Mouse (Mus musculus): ENCODE measurements around the gene Mbnl3. TPM values are rescaled to one million over a fixed set of nuclear protein-coding genes. Genes with fewer than 3 reads are reported as not detected.

Gene Mbnl3
- polyA plus RNA-seq, 1 experiment from 2014 or later, result 8.1 TPM

DNA sequence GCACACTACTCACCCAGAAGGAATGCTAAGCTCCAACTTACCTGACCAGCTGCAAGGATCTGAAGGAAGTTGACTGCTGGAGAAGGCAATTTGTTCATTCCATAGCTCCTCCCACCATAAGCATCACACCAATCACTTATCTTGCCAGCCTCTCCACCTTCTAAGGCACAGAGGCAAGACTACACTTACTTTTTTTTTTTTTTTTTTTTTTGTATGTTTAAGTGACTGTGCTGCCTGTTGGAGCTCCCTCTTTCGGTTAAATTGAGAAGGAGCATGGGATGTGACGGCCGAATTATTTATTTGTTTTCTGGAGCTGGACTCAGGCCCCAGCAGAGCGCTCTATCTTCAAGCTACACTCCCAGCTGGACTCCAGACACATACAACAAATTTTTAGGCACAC is 60.0 kb downstream of the Mbnl3 start:
- no peaks in the 10 kb centered on the region for H3K36me3 ChIP-seq
- H3K4me1 ChIP-seq, result no peaks in the 10 kb centered on the region
- H3K4me3 ChIP-seq (replicated peaks), result no peak overlapping the region
- no peaks in the 10 kb centered on the region for H3K9me3 ChIP-seq (replicated peaks)
- whole genome bisulfite sequencing, result 31% methylated on average over 4 of the region's 4 CpGs
- H3K27me3 ChIP-seq, result peaks cover 15% of the 10 kb centered on the region; the same call in 1 of the 2 replicates
- H3K27ac ChIP-seq, result no peak overlapping the region
- H3K4me2 ChIP-seq, result no peak overlapping the region
- no peak overlapping the region for H3K9ac ChIP-seq
- no peak for ATAC-seq (replicated peaks; ENCODE audit: low FRiP score)

- no peak overlapping the region for H3K4me3 ChIP-seq (replicated peaks)
- no peak for ATAC-seq (replicated peaks; ENCODE audit: low FRiP score)
- no peak overlapping the region for H3K27ac ChIP-seq
- no peaks in the 10 kb centered on the region for H3K36me3 ChIP-seq
- H3K4me2 ChIP-seq, result no peak overlapping the region
- H3K4me1 ChIP-seq, result no peaks in the 10 kb centered on the region
- H3K27me3 ChIP-seq, result peaks cover 11% of the 10 kb centered on the region; the same call in 1 of the 2 replicates
- WGBS, result 63% methylated on average over 3 of the region's 3 CpGs
- no peaks in the 10 kb centered on the region for H3K9me3 ChIP-seq (replicated peaks)
- H3K9ac ChIP-seq, result no peak overlapping the region
Measured at GRCm38 (mm10) chrX:51140055-51140454, 66.3 kb downstream of the Mbnl3 start.

GRCm38 (mm10) chrX:51131325-51131724 is 75.0 kb downstream of the Mbnl3 start:
- no peak for ATAC-seq (replicated peaks; ENCODE audit: low FRiP score)
- Histone ChIP-seq H3K4me1 (no peaks in the 10 kb centered on the region), H3K4me3 (replicated peaks) (no peak overlapping the region), H3K27me3 (peaks cover 6% of the 10 kb centered on the region; the same call in 1 of the 2 replicates), H3K9ac (no peak overlapping the region), H3K4me2 (no peak overlapping the region), H3K36me3 (no peaks in the 10 kb centered on the region), H3K9me3 (replicated peaks) (no peaks in the 10 kb centered on the region), H3K27ac (no peak overlapping the region)
- 85% methylated on average over 3 of the region's 3 CpGs for WGBS

- Histone ChIP-seq H3K9ac (no peak overlapping the region), H3K4me3 (replicated peaks) (no peak overlapping the region), H3K4me1 (no peaks in the 10 kb centered on the region), H3K27ac (no peak overlapping the region), H3K4me2 (no peak overlapping the region), H3K9me3 (replicated peaks) (no peaks in the 10 kb centered on the region), H3K36me3 (no peaks in the 10 kb centered on the region), H3K27me3 (no peaks in the 10 kb centered on the region)
- WGBS, result 68% methylated on average over 4 of the region's 4 CpGs
- ATAC-seq (replicated peaks; ENCODE audit: low FRiP score), result no peak
Measured at GRCm38 (mm10) chrX:51102748-51103147, 103.6 kb downstream of the Mbnl3 start.

- ATAC-seq (replicated peaks; ENCODE audit: low FRiP score), result no peak
- no peak overlapping the region for H3K4me2 ChIP-seq
- WGBS, result 65% methylated on average over 6 of the region's 6 CpGs
- no peak overlapping the region for H3K4me3 ChIP-seq (replicated peaks)
- peaks cover 11% of the 10 kb centered on the region for H3K27me3 ChIP-seq
- H3K9me3 ChIP-seq (replicated peaks), result no peaks in the 10 kb centered on the region
- no peaks in the 10 kb centered on the region for H3K4me1 ChIP-seq
- no peak overlapping the region for H3K27ac ChIP-seq
- H3K9ac ChIP-seq, result no peak overlapping the region
- H3K36me3 ChIP-seq, result no peaks in the 10 kb centered on the region
Measured at GRCm38 (mm10) chrX:51084972-51085371, 121.4 kb downstream of the Mbnl3 start.

- no peak overlapping the region for H3K9ac ChIP-seq
- no peak for ATAC-seq (replicated peaks; ENCODE audit: low FRiP score)
- no peaks in the 10 kb centered on the region for H3K4me1 ChIP-seq
- peaks cover 11% of the 10 kb centered on the region for H3K27me3 ChIP-seq
- H3K27ac ChIP-seq, result no peak overlapping the region
- no peak overlapping the region for H3K4me3 ChIP-seq (replicated peaks)
- no peak overlapping the region for H3K4me2 ChIP-seq
- H3K36me3 ChIP-seq, result no peaks in the 10 kb centered on the region
- no peaks in the 10 kb centered on the region for H3K9me3 ChIP-seq (replicated peaks)
- 46% methylated on average over 1 of the region's 1 CpGs for WGBS
Measured at GRCm38 (mm10) chrX:51084211-51084610, 122.1 kb downstream of the Mbnl3 start.

DNA sequence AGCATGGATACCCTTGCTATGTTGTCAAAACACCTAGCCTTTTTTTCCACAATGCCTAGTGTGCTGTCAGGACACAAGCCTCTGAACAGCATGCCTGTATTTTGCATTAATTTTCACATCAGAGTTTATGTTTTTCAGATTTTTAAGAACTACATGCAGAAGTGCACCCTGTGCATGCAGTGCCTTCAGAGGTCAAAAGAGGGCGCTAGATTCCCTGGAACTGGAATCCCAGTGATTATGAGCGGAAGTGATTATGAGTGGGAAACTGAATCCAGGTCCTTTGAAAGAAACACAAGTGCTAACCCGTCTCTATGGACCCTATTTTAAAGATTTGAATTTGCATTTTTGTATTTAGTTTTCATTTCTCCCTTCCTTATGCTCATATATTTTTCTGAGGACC is 129.6 kb downstream of the Mbnl3 start:
- Histone ChIP-seq H3K36me3 (no peaks in the 10 kb centered on the region), H3K9me3 (replicated peaks) (no peaks in the 10 kb centered on the region), H3K27me3 (peaks cover 3% of the 10 kb centered on the region), H3K27ac (no peak overlapping the region), H3K9ac (no peak overlapping the region), H3K4me2 (no peak overlapping the region), H3K4me3 (replicated peaks) (no peak overlapping the region), H3K4me1 (no peaks in the 10 kb centered on the region)
- 42% methylated on average over 3 of the region's 3 CpGs for WGBS
- no peak for ATAC-seq (replicated peaks; ENCODE audit: low FRiP score)

Small RNA genes within 50 kb of the gene (microRNA-seq; reads per million reads assigned to microRNA genes)
- not detected for gene Gm23417

Other genes starting within 250 kb of the Mbnl3 start
- 14.9 and 16.1 TPM in 2 replicates for gene Rap2c, start 188.5 kb downstream of the Mbnl3 start, polyA plus RNA-seq (2015; fragmentation: Nextera tagmentation; extraction: Ambion mirVana)

All from kidney, embryonic 15.5 days (tissue).